Mouse (Mus musculus) brain, embryonic 14.5 days (tissue): ENCODE results near the gene Nop2.

Experiments used
- CTCF ChIP-seq: fragments of 200-500 bp; IDR thresholded peaks from 2 replicates; pipeline ENCODE4 v1.5.1; 2012; ENCODE audit warnings: inconsistent platforms, mild to moderate bottlenecking, moderate library complexity, borderline replicate concordance; ENCODE audit not compliant: insufficient read depth, insufficient read length; ENCODE audit errors: extremely low read depth
- POLR2A ChIP-seq: fragments of 200-500 bp; IDR thresholded peaks from 2 replicates; pipeline ENCODE4 v1.6.1; 2012; ENCODE audit warnings: mild to moderate bottlenecking, inconsistent platforms, borderline replicate concordance; ENCODE audit not compliant: poor library complexity, insufficient read depth, insufficient read length, severe bottlenecking; ENCODE audit errors: extremely low read depth

DNA sequence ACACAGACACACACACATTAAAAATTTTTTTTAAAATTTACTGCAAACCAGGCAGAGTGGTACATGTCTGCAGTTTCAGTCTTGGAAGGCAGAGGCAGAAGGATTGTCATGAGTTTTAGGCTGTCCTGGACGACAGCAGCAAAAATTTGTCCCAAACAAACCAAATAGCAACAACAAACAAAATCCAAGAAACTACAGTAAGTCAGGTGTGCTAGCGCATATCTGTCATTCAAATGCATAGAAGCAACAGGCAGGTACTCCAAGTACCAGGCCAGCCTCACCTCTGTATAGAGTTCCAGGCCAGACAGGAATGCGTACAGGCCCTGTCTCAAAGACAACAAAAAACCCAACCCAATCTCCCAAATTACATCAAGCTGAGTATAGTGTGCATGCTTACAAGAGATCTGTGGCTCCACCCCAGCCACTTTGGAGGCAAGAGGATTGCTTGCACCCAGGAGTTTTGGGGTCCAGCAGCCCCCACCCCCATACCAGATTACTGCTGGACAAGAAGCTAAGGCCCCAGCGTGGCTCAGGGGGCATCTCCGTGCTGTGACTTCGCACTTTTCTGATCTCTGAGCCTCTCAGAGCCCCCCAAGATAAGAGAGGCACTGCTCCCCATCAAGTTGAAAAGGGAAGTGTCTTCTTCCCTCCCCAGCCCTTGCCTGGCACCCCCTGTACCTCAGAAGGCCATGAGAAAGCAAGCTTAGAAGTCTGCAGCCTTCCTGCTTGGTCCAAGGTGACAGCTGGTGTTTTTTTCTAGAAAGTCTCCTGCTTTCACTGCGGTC lies 28.3 kb downstream of the Nop2 start:
- no peak for TF ChIP-seq CTCF
- no peak for TF ChIP-seq POLR2A
